Mouse (Mus musculus): ENCODE data around the gene Cpsf2.

Cpsf2 gene

DNA sequence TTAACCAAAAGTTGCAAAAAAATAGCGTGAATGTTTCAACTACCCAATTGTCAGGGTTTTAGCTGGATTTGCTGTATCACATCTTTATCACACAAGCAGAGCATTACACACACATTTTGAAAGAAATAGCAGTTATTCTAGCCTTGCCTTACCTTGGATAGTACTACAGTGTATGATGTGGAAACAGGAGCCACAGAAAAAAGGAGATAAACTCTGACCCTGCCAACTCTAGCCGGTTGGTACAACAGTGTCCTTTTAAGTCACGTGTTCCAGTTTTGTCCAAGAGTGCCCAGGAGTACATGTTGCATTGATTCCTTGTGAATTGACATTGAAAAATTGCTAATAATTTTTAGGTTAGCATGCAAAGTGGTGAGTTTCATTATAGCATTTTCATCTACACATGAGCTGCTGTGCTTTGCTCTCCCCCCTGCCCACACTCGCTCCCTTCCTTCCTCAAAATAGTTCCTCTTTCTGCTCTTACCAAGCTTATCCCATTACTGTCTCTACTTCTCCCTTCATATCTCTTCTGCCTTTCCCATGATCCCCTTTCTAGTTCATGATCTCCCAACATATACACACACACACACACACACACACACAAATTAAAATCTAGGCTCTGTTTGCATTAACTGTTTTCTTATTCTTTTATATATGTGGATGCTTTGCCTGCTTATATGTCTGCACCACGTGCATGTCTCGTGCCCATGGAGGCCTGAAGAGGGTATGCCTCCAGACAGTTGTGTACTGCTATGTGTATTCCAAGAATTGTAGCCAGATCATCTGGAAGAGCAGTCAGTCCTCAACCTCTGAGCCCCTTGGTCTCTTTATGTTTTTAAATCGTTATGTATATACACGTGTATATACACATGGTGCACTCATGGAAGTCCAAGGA is 19.0 kb downstream of the Cpsf2 start:
- no peak for TF ChIP-seq CTCF (conservative IDR thresholded peaks at IDR 0.05; ENCODE audit: low read length)
- no peak for TF ChIP-seq NANOG (IDR thresholded peaks at IDR 0.05; ENCODE audit: borderline replicate concordance, low read length)
- TF ChIP-seq POU5F1 (IDR thresholded peaks at IDR 0.05; ENCODE audit: borderline replicate concordance, low read length): no peak
- no peak overlapping the region for H3K4me3 ChIP-seq (replicated peaks; ENCODE audit: low read length)
- no peaks in the 10 kb centered on the region for H3K9me3 ChIP-seq (ENCODE audit: low read length)
- H3K36me3 ChIP-seq (ENCODE audit: insufficient read depth, low read length): peaks cover 89% of the 10 kb centered on the region
- H3K27me3 ChIP-seq (ENCODE audit: insufficient read depth, low read length): no peaks in the 10 kb centered on the region
- H3K4me1 ChIP-seq (replicated peaks; ENCODE audit: low read depth, low read length): no peaks in the 10 kb centered on the region

DNA sequence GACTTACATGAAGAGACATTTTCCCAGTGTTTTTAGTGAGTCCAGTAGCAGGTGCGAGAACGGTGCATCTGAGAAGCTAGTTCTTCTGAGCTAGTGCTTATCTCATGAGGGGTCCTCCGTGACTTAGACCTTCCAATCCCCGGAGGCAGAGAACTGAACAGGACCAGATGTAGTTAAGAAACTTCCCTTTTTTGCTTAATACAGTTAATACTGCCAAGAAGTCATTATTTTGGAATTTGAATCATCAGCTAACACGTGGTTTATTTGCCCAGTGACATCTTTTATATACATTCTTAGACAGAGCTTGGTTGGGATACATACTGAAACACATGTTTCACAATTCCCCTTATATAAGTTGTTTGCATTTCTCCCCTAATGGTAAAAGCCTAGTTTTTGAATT is 23.1 kb downstream of the Cpsf2 start:
- H3K9me3 ChIP-seq (ENCODE audit: low read length): no peaks in the 10 kb centered on the region
- no peaks in the 10 kb centered on the region for H3K4me1 ChIP-seq (replicated peaks; ENCODE audit: low read depth, low read length)
- no peaks in the 10 kb centered on the region for H3K27me3 ChIP-seq (ENCODE audit: insufficient read depth, low read length)
- H3K4me3 ChIP-seq (replicated peaks; ENCODE audit: low read length): no peak overlapping the region
- TF ChIP-seq NANOG (IDR thresholded peaks at IDR 0.05; ENCODE audit: borderline replicate concordance, low read length) (no peak), POU5F1 (IDR thresholded peaks at IDR 0.05; ENCODE audit: borderline replicate concordance, low read length) (no peak), CTCF (conservative IDR thresholded peaks at IDR 0.05; ENCODE audit: low read length) (no peak)
- peaks cover 91% of the 10 kb centered on the region for H3K36me3 ChIP-seq (ENCODE audit: insufficient read depth, low read length)

DNA sequence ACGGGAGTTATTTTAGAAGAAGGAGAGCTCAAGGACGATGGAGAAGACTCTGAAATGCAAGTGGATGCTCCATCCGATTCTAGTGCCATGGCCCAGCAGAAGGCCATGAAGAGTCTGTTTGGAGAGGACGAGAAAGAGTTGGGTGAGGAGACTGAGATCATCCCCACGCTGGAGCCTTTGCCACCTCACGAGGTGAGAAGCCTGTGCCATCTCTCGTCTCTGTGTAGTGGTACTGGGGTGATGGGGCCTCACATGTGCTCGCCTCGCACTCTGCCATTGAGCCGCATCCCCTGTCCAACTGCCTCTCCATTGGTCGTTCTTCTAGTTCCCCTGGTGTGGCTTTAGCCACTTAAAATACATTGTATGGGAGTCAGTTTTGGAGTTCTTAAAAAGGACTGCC is 25.0 kb downstream of the Cpsf2 start:
- Histone ChIP-seq H3K4me3 (replicated peaks; ENCODE audit: low read length) (no peak overlapping the region), H3K4me1 (replicated peaks; ENCODE audit: low read depth, low read length) (no peaks in the 10 kb centered on the region)

DNA sequence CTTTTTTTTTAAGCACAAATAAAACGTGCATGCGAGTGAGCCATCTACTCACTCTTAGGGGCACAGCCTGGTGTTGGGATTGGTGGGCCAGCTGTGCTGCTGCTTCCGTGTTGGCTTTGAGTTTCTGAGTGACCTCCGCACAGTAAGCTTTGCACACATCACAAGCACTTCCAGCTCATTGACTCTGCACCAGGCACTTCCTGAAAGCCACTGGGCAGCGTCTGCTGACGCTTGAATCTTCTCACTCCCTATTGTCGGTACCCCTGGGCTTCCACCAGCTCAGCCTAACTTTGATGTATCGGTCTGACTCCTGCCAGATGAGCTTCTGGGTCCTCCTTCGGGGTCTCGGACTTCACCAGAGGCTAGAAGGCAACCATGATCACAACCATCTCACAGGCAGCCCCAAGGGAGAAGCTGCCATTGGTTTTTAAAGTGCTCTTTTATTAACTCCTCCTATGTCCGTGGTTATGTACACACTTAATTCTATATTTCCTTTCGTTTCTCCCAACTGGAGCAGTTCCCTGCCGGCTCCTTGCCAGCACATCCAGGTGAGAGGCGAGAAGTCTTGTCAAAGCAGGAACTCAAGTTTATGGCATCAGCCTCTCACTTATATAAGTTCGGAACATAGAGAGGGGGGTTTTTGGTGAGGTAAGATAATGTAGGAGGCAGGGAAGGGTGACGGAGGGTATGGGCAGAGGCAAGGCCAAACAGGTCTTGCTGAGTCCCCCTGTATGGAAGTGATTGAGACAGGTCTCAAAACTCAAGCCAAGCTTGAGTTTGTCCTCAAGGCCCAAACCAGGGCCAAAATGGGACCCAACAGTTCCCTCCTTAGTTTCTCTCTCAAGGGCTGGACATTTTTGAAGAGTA is 32.6 kb downstream of the Cpsf2 start:
- no peak for TF ChIP-seq CTCF (conservative IDR thresholded peaks at IDR 0.05; ENCODE audit: low read length)
- TF ChIP-seq NANOG (IDR thresholded peaks at IDR 0.05; ENCODE audit: borderline replicate concordance, low read length): no peak
- no peak for TF ChIP-seq POU5F1 (IDR thresholded peaks at IDR 0.05; ENCODE audit: borderline replicate concordance, low read length)
- Histone ChIP-seq H3K4me1 (replicated peaks; ENCODE audit: low read depth, low read length) (no peaks in the 10 kb centered on the region), H3K4me3 (replicated peaks; ENCODE audit: low read length) (no peak overlapping the region), H3K36me3 (ENCODE audit: insufficient read depth, low read length) (peaks cover 41% of the 10 kb centered on the region), H3K9me3 (ENCODE audit: low read length) (no peaks in the 10 kb centered on the region), H3K27me3 (ENCODE audit: insufficient read depth, low read length) (no peaks in the 10 kb centered on the region)

More for the DNA sequence above, 25.0 kb downstream of the Cpsf2 start:
- no peak for TF ChIP-seq CTCF (conservative IDR thresholded peaks at IDR 0.05; ENCODE audit: low read length)
- peaks cover 97% of the 10 kb centered on the region for H3K36me3 ChIP-seq (ENCODE audit: insufficient read depth, low read length)
- H3K27me3 ChIP-seq (ENCODE audit: insufficient read depth, low read length): no peaks in the 10 kb centered on the region
- no peaks in the 10 kb centered on the region for H3K9me3 ChIP-seq (ENCODE audit: low read length)

DNA sequence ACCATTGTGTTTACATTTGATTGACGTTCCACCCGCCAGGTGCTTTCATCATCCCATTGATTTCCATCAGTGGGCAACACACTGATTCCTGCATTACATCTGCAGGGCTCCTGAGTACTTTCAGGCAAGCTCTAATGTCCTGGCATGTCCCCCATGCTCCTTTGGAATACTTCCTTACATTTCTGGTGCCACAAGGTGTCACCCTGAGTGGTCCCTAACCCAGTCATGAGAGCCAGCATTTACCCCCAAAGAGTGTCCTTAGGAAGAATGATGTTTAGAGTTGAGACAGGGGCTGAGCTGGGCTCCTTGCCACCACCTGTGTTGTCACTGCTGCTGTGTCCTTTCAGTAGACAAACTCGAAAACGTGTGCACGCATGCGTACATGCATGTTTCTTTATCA is 33.8 kb downstream of the Cpsf2 start:
- no peaks in the 10 kb centered on the region for H3K4me1 ChIP-seq (replicated peaks; ENCODE audit: low read depth, low read length)
- H3K4me3 ChIP-seq (replicated peaks; ENCODE audit: low read length): no peak overlapping the region
- H3K9me3 ChIP-seq (ENCODE audit: low read length): no peaks in the 10 kb centered on the region
- TF ChIP-seq POU5F1 (IDR thresholded peaks at IDR 0.05; ENCODE audit: borderline replicate concordance, low read length) (no peak), CTCF (conservative IDR thresholded peaks at IDR 0.05; ENCODE audit: low read length) (no peak), NANOG (IDR thresholded peaks at IDR 0.05; ENCODE audit: borderline replicate concordance, low read length) (no peak)
- H3K27me3 ChIP-seq (ENCODE audit: insufficient read depth, low read length): no peaks in the 10 kb centered on the region
- peaks cover 29% of the 10 kb centered on the region for H3K36me3 ChIP-seq (ENCODE audit: insufficient read depth, low read length)

DNA sequence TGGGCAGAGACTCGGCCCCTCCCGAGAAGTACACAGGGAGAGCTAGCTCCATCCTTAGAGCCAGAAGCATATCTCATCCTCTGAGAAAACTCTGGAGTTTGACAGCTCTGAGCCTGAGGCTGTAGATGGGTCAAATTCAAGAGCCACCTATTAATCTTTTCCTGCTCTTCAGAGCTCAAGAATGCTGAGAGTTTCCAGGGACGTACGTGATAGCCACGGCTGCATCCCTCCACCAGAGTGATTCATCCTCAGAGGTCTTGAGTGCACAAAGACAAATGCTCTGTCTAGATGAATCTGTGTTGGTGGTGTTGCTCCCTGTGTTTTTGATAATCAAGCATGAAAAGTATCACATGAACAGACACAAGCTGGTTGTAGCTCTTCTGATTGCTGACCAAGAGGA is 38.6 kb downstream of the Cpsf2 start:
- Histone ChIP-seq H3K36me3 (ENCODE audit: insufficient read depth, low read length) (no peaks in the 10 kb centered on the region), H3K4me3 (replicated peaks; ENCODE audit: low read length) (no peak overlapping the region), H3K27me3 (ENCODE audit: insufficient read depth, low read length) (no peaks in the 10 kb centered on the region), H3K9me3 (ENCODE audit: low read length) (no peaks in the 10 kb centered on the region), H3K4me1 (replicated peaks; ENCODE audit: low read depth, low read length) (no peaks in the 10 kb centered on the region)
- TF ChIP-seq NANOG (IDR thresholded peaks at IDR 0.05; ENCODE audit: borderline replicate concordance, low read length) (no peak), POU5F1 (IDR thresholded peaks at IDR 0.05; ENCODE audit: borderline replicate concordance, low read length) (no peak), CTCF (conservative IDR thresholded peaks at IDR 0.05; ENCODE audit: low read length) (no peak)

DNA sequence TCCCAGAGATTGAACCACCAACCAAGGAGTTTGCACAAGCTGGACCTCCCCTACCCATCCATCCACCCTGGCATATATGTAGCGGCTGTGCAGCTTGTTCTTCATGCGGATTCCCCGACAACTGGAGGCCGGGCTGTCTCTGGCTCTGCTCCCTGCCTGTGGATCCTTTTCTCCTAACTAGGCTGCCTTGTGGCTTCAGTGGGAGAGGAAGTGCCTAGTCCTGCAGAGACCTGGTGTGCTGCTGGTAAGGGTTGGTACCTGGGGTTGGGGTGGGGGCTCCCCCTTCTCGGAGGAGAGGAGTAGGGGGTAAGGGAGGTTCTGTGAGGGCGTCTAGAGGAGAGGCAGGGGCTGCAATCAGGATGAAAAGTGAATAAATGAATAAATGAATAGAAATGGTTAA is 39.3 kb downstream of the Cpsf2 start:
- Histone ChIP-seq H3K27me3 (ENCODE audit: insufficient read depth, low read length) (no peaks in the 10 kb centered on the region), H3K36me3 (ENCODE audit: insufficient read depth, low read length) (no peaks in the 10 kb centered on the region), H3K9me3 (ENCODE audit: low read length) (no peaks in the 10 kb centered on the region), H3K4me1 (replicated peaks; ENCODE audit: low read depth, low read length) (no peaks in the 10 kb centered on the region), H3K4me3 (replicated peaks; ENCODE audit: low read length) (no peak overlapping the region)
- no peak for TF ChIP-seq CTCF (conservative IDR thresholded peaks at IDR 0.05; ENCODE audit: low read length)
- TF ChIP-seq POU5F1 (IDR thresholded peaks at IDR 0.05; ENCODE audit: borderline replicate concordance, low read length): no peak
- TF ChIP-seq NANOG (IDR thresholded peaks at IDR 0.05; ENCODE audit: borderline replicate concordance, low read length): no peak

DNA sequence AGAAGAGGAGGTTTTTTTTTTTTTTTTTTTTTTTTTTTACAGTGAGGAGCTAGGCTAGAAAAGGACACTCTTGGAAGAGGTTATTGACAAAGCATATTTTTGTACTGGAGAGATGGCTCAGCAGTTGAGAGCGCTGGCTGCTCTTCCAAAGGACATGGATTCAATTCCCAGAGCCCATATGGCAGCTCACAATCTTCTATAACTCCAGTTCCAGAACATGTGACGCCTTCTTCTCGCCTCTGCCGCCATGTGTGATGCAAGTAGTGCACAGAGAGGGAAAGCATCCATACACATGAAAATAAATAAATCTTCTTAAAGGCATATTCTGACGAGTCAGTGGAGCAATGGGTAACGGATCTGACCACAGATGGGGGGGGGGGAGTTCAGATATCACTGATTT is 46.1 kb downstream of the Cpsf2 start:
- Histone ChIP-seq H3K4me3 (replicated peaks; ENCODE audit: low read length) (no peak overlapping the region), H3K36me3 (ENCODE audit: insufficient read depth, low read length) (no peaks in the 10 kb centered on the region), H3K4me1 (replicated peaks; ENCODE audit: low read depth, low read length) (no peaks in the 10 kb centered on the region), H3K9me3 (ENCODE audit: low read length) (no peaks in the 10 kb centered on the region), H3K27me3 (ENCODE audit: insufficient read depth, low read length) (peaks cover 4% of the 10 kb centered on the region; the same call in 1 of the 2 replicates)
- TF ChIP-seq CTCF (conservative IDR thresholded peaks at IDR 0.05; ENCODE audit: low read length) (no peak), POU5F1 (IDR thresholded peaks at IDR 0.05; ENCODE audit: borderline replicate concordance, low read length) (no peak), NANOG (IDR thresholded peaks at IDR 0.05; ENCODE audit: borderline replicate concordance, low read length) (no peak)

Data from E14TG2a.4 (cell line).